Mouse (Mus musculus) liver, adult 2 months (tissue): Measurements from ENCODE around the gene Tmem121. TPM values are rescaled to one million over a fixed set of nuclear protein-coding genes. Genes with fewer than 3 reads are reported as not detected.
"Not testable (repeated sequence)": the region's sequence is repeated elsewhere in the genome, so short reads cannot be mapped to it uniquely, and the experiment has no call there.

Source experiments
- DNase-seq: peaks from one replicate; pipeline ENCODE4 v3.0.0-alpha.2; 2011; ENCODE audit warnings: low read depth, low spot score; ENCODE audit errors: extremely low read depth
- H3K27ac ChIP-seq: fragments of 200-500 bp; replicated peaks from 2 replicates; pipeline ENCODE4 v1.5.1; 2012; ENCODE audit warnings: low read depth, mild to moderate bottlenecking, control low read depth, inconsistent platforms, low read length; ENCODE audit not compliant: insufficient read depth
- H3K27me3 ChIP-seq: fragments of 200-500 bp; 2 replicates; pipeline ENCODE4 v1.6.1; 2012; ENCODE audit warnings: mild to moderate bottlenecking, moderate library complexity, low read length, inconsistent platforms; ENCODE audit not compliant: control insufficient read depth, insufficient read depth
- H3K36me3 ChIP-seq: fragments of 200-500 bp; 2 replicates; pipeline ENCODE4 v1.6.1; 2012; ENCODE audit warnings: low read length, inconsistent platforms; ENCODE audit not compliant: control insufficient read depth, insufficient read depth
- H3K4me1 ChIP-seq: fragments of 200-500 bp; 2 replicates; pipeline ENCODE4 v1.6.1; 2011; ENCODE audit warnings: low read length; ENCODE audit not compliant: control insufficient read depth, insufficient read depth
- H3K4me3 ChIP-seq: fragments of 200-500 bp; 2 replicates; pipeline ENCODE4 v1.5.1; 2011; ENCODE audit warnings: low read depth, mild to moderate bottlenecking, control low read depth, low read length, moderate library complexity; ENCODE audit not compliant: insufficient read depth
- H3K79me2 ChIP-seq: fragments of 200-500 bp; 2 replicates; pipeline ENCODE4 v1.6.1; 2012; ENCODE audit warnings: inconsistent platforms, mild to moderate bottlenecking, low read length, moderate library complexity; ENCODE audit not compliant: control insufficient read depth, insufficient read depth
- H3K9ac ChIP-seq: fragments of 200-500 bp; 2 replicates; pipeline ENCODE4 v1.6.1; 2012; ENCODE audit warnings: low read depth, mild to moderate bottlenecking, control low read depth, inconsistent platforms, low read length
- CTCF ChIP-seq: fragments of 200-500 bp; IDR thresholded peaks from 2 replicates; pipeline ENCODE4 v1.5.1; 2011; ENCODE audit warnings: low read depth, low read length, control low read depth
- POLR2A ChIP-seq: fragments of 200-500 bp; IDR thresholded peaks from 2 replicates; pipeline ENCODE4 v1.6.1; 2011; ENCODE audit warnings: low read length, control low read depth; ENCODE audit not compliant: insufficient read depth; ENCODE audit errors: extremely low read depth
- WGBS: fragments of 180-500 bp; shearing (Covaris S2); methylation state at CpG from one replicate; pipeline ENCODE4 v1.1.7; 2018; 5-methylcytosine and 5-hydroxymethylcytosine counted together
- polyA plus RNA-seq: library from polyadenylated mRNA; depleted of rRNA; stranded (reverse); fragments of >200 nt; gene quantifications from 2 replicates; pipeline ENCODE4 v1.2.3, GENCODE M21; 2012; rRNA removed
- total RNA-seq: library from RNA; depleted of rRNA; stranded (reverse); fragments of >200 nt; gene quantifications from 2 replicates; pipeline ENCODE4 v1.2.3, GENCODE M21; 2014; rRNA removed

Tmem121 gene
- total and polyA plus RNA-seq, 2 experiments, result not detected

DNA sequence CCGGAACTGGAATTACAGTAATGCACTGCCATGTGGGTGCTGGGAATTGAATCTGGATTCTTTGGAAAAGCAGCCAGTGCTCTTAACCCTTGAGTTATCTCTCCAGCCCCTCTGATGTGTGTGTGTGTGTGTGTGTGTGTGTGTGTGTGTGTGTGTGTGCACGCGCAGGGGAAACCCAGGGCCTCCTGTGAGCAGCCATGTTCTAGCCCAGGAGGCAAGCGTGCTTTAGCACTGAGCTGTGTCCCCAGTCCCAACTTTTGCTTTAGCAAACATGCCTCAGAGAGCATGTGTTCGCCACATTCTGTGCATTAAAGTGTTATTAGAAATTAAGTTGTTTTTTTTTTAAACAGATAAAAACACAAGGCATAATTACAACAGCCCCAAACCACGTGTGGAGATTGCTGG, 39.0 kb downstream of the Tmem121 start:
- H3K27me3 ChIP-seq, result no peaks in the 10 kb centered on the region
- H3K27ac ChIP-seq, result no peak overlapping the region
- H3K36me3 ChIP-seq, result no peaks in the 10 kb centered on the region
- no peak overlapping the region for H3K4me3 ChIP-seq
- no peaks in the 10 kb centered on the region for H3K4me1 ChIP-seq
- 87% methylated on average over 6 of the region's 6 CpGs for WGBS
- no peak overlapping the region for H3K9ac ChIP-seq
- TF ChIP-seq CTCF (no peak), POLR2A (no peak)
- no peaks in the 10 kb centered on the region for H3K79me2 ChIP-seq
- DNase-seq, result no peak

DNA sequence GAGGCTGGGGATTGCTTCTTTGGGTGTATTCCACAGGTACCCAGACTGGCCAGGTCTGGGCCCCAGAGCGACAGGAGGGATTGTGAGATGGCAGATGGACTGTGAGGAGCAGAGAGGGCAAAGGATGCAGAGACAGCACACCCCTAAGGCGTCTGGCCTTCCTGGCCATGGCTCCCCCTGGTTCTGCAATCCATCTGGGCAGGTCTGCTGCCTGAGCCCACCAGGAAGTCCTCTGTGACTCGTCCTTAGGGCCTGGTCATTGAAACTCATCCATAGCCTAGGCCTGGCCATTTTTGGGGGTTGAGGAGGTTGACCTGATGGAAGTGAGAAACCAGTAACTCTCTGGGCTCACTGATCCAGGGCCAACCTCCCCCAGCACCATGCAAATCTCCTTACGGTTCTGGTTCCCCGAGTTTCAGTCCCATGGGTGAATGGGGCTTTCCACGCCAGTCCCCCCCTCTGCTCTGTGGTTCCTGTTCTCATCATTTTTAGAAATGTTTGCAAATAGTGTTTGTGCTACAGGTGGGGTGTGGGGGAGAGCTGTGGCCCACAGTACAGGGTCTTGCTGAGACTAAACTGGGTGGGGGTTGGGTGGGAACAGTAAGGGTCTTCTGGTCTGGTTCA, 42.4 kb downstream of the Tmem121 start:
- peaks cover 8% of the 10 kb centered on the region; the same call in 1 of the 2 replicates for H3K4me1 ChIP-seq
- no peak overlapping the region for H3K4me3 ChIP-seq
- TF ChIP-seq POLR2A (no peak), CTCF (no peak)
- WGBS, result 86% methylated on average over 6 of the region's 6 CpGs
- H3K27ac ChIP-seq, result no peak overlapping the region
- H3K79me2 ChIP-seq, result no peaks in the 10 kb centered on the region
- H3K36me3 ChIP-seq, result no peaks in the 10 kb centered on the region
- no peaks in the 10 kb centered on the region for H3K27me3 ChIP-seq
- no peak for DNase-seq
- no peak overlapping the region for H3K9ac ChIP-seq

DNA sequence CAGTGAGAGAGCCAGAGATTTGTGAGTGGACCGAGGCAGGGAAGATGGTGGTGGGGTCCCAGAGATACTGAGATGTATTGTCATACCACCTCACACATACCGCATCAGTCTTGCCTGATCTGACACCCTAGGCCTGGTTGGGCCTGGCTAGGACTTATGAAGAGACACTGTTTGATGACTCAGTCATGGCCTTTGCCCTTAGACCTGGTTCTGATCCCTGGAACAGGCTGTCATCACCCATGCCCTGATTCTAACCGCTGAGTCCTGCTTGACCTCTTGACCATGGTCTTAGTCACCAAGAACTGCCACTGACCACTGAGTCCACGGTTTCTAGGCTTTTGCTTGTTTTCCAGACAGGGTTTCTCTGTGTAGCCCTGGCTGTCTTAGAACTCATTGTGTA, 45.0 kb downstream of the Tmem121 start:
- H3K9ac ChIP-seq, result no peak overlapping the region
- no peaks in the 10 kb centered on the region for H3K27me3 ChIP-seq
- no peak overlapping the region for H3K27ac ChIP-seq
- no peaks in the 10 kb centered on the region for H3K79me2 ChIP-seq
- DNase-seq, result peak; percentile 90
- no peaks in the 10 kb centered on the region for H3K36me3 ChIP-seq
- H3K4me1 ChIP-seq, result peaks cover 8% of the 10 kb centered on the region; the same call in 1 of the 2 replicates
- no peak overlapping the region for H3K4me3 ChIP-seq
- WGBS, result 45% methylated on average over 4 of the region's 4 CpGs
- no peak for TF ChIP-seq CTCF
- no peak for TF ChIP-seq POLR2A

DNA sequence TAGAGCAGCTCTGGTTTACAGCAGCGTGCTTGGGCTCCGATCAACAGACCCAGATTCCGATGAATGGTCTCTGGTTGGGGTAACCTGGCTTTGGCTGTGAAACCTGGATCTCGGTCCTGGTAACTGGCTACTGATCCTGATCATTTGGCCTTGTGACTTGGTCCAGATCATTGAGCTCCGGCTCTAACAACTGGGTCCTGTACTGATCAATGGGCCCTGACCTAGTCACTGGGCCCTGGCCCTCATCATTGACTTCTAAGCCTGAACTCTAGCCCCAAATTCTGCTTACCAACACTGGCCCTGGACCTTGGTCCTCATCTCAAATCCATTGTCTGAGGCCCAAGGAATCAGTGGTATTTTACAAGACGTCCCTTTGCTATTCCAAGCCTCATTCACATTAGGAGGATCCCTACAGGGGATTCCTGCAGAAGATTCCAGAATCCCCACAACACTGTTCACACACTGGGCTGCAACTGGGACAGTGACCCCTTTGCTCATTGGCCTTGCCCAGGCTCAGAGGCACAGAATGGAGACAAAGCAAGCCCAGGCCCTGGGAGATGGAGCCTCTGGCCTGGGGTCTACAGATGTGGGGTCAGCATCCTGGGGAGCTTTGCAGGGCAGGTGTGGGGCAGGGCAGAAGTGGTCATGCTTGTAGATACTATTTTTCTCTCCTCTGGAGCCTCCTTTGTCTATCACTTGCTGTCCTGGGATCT, 46.0 kb downstream of the Tmem121 start:
- DNase-seq, result peak; percentile 67
- H3K4me1 ChIP-seq, H3K36me3 ChIP-seq, H3K27ac ChIP-seq, H3K79me2 ChIP-seq, H3K4me3 ChIP-seq, H3K9ac ChIP-seq, H3K27me3 ChIP-seq: not testable (repeated sequence)
- 51% methylated on average over 6 of the region's 6 CpGs for WGBS

DNA sequence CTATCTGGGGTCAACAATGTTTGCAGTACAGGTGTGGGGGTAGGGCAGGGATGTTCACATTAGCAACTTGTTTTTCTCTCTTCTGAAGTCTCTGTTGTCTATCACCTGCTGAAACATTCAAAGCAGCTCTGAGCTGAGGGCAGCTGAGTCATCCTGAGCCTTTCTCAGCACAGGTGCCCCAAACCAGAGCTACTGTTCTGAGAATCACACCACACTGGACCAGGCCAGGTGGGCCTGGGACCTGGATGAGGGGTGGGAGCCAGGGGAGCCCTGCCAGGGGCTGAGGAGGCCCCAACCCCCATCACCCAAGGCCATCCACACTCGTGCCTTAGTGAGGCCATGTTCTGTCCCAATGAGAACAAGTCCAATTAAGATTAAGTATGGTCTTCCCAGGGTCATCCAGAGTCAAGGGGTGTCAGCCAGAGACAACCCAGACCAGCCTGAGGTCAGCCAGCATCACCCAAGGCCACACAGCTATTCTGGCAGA, 46.6 kb downstream of the Tmem121 start:
- not testable (repeated sequence) for H3K27me3 ChIP-seq, H3K36me3 ChIP-seq, H3K4me3 ChIP-seq, H3K4me1 ChIP-seq, DNase-seq, H3K27ac ChIP-seq, H3K9ac ChIP-seq, H3K79me2 ChIP-seq
- WGBS, result 50% methylated on average over 1 of the region's 1 CpGs

Other genes with a start within 250 kb of the Tmem121 start
- gene Nudt14, start 243.8 kb upstream of the Tmem121 start, total RNA-seq, result 17.7 and 21.2 TPM in 2 replicates
- 29.3 and 36.3 TPM in 2 replicates for gene Nudt14, start 243.8 kb upstream of the Tmem121 start, polyA plus RNA-seq
- 5.2 and 7.9 TPM in 2 replicates for gene Btbd6, start 209.4 kb upstream of the Tmem121 start, total RNA-seq
- 17.8 and 18.9 TPM in 2 replicates for gene Btbd6, start 209.4 kb upstream of the Tmem121 start, polyA plus RNA-seq
- 17.1 and 19.6 TPM in 2 replicates for gene Brf1, start 185.2 kb upstream of the Tmem121 start, total RNA-seq
- gene Brf1, start 185.2 kb upstream of the Tmem121 start, polyA plus RNA-seq, result 26.2 and 31.5 TPM in 2 replicates
- 5.2 and 7.5 TPM in 2 replicates for gene Pacs2, start 171.4 kb upstream of the Tmem121 start, total RNA-seq
- 11.8 and 15.3 TPM in 2 replicates for gene Pacs2, start 171.4 kb upstream of the Tmem121 start, polyA plus RNA-seq
- 0.20 TPM in 1 of 2 replicates, not detected in the other for gene Tex22, start 111.4 kb upstream of the Tmem121 start, total RNA-seq
- gene Tex22, start 111.4 kb upstream of the Tmem121 start, polyA plus RNA-seq, result 0.10 and 0.12 TPM in 2 replicates
- gene Mta1, start 87.7 kb upstream of the Tmem121 start, total RNA-seq, result 6.0 and 8.9 TPM in 2 replicates
- gene Mta1, start 87.7 kb upstream of the Tmem121 start, polyA plus RNA-seq, result 24.3 and 31.7 TPM in 2 replicates
- gene Crip2, start 45.7 kb upstream of the Tmem121 start, total RNA-seq, result 24.3 and 37.3 TPM in 2 replicates
- 217 and 245 TPM in 2 replicates for gene Crip2, start 45.7 kb upstream of the Tmem121 start, polyA plus RNA-seq
- 18.3 and 22.2 TPM in 2 replicates for gene Crip1, start 39.6 kb upstream of the Tmem121 start, total RNA-seq
- gene Crip1, start 39.6 kb upstream of the Tmem121 start, polyA plus RNA-seq, result 17.5 and 25.0 TPM in 2 replicates
- 0.09 and 0.34 TPM in 2 replicates for gene Tedc1, start 29.5 kb upstream of the Tmem121 start, total RNA-seq
- gene Tedc1, start 29.5 kb upstream of the Tmem121 start, polyA plus RNA-seq, result 0.15 and 0.45 TPM in 2 replicates